Mouse (Mus musculus): ENCODE data around the gene Bbs9. TPM values are rescaled to one million over a fixed set of nuclear protein-coding genes. Genes with fewer than 3 reads are reported as not detected.

The Bbs9 gene
- polyA plus RNA-seq, 1 experiment from 2014 or later: 7.1 TPM

DNA sequence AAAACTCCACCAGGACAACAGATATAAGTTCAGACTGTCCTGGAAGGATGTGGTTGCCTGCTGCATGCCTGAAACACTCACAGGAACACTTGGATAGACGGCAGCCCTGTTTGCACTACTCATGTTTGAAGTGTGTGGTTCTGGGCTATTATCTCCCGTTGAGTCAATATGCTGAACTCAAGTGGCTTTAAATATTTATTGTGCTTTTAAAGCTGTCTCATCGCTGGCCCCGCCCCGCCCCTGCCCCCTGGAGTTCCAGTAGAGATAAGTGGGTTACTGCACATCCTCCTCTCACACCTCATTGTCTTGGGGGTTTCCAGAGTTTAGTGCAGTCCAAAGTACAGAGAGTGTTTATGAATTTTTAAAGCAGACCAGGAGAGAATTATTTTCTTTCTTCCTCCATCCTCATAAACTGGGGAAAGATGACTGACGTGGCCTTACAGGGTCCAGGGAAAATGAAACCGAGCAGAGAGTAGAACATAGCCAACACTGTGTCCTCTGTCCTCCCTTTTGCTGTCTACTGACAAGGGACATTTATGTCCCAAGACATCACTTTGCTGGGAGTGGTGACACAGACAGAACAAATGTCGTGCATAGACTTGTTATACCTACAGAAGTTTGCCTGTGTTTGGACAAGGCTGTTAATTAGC is 242.8 kb downstream of the Bbs9 start:
- no peaks in the 10 kb centered on the region for H3K36me3 ChIP-seq (ENCODE audit: insufficient read depth, low read length)
- peaks cover 4% of the 10 kb centered on the region for H3K4me1 ChIP-seq (ENCODE audit: insufficient read depth, low read depth, low read length)
- DNase-seq (ENCODE audit: low spot score) (peak; percentile 54), ATAC-seq (peak; percentile 65)
- H3K4me2 ChIP-seq (replicated peaks; ENCODE audit: low read depth, low read length): no peak overlapping the region
- TF ChIP-seq CTCF (IDR thresholded peaks at IDR 0.05) (0 out of 2 replicates have a peak, but pooled peaks have one; percentile 4), EP300 (IDR thresholded peaks at IDR 0.05) (0 out of 2 replicates have a peak, but pooled peaks have one; percentile 12)
- no peaks in the 10 kb centered on the region for H3K9me3 ChIP-seq (ENCODE audit: low read length)
- H3K9ac ChIP-seq (replicated peaks; ENCODE audit: low read depth): no peak overlapping the region
- WGBS: 27% methylated on average over 8 of the region's 8 CpGs
- no peak overlapping the region for H3K27ac ChIP-seq (ENCODE audit: low read length)
- H3K27me3 ChIP-seq (replicated peaks; ENCODE audit: insufficient read depth, low read length): no peaks in the 10 kb centered on the region
- H3K4me3 ChIP-seq (ENCODE audit: low read depth, low read length): no peak overlapping the region

GRCm38 (mm10) chr9:22732646-22733045 is 257.1 kb downstream of the Bbs9 start:
- Histone ChIP-seq H3K27ac (ENCODE audit: low read length) (no peak overlapping the region), H3K27me3 (replicated peaks; ENCODE audit: insufficient read depth, low read length) (no peaks in the 10 kb centered on the region), H3K9me3 (ENCODE audit: low read length) (no peaks in the 10 kb centered on the region), H3K36me3 (ENCODE audit: insufficient read depth, low read length) (no peaks in the 10 kb centered on the region), H3K9ac (replicated peaks; ENCODE audit: low read depth) (no peak overlapping the region), H3K4me2 (replicated peaks; ENCODE audit: low read depth, low read length) (no peak overlapping the region), H3K4me1 (ENCODE audit: insufficient read depth, low read depth, low read length) (no peaks in the 10 kb centered on the region), H3K4me3 (ENCODE audit: low read depth, low read length) (no peak overlapping the region)
- TF ChIP-seq EP300 (IDR thresholded peaks at IDR 0.05) (no peak), CTCF (IDR thresholded peaks at IDR 0.05) (no peak)
- ATAC-seq: no peak
- 65% methylated on average over 1 of the region's 1 CpGs for WGBS
- no peak for DNase-seq (ENCODE audit: low spot score)

GRCm38 (mm10) chr9:22734954-22735353 is 259.4 kb downstream of the Bbs9 start:
- H3K27me3 ChIP-seq (replicated peaks; ENCODE audit: insufficient read depth, low read length): no peaks in the 10 kb centered on the region
- H3K36me3 ChIP-seq (ENCODE audit: insufficient read depth, low read length): no peaks in the 10 kb centered on the region
- no peak overlapping the region for H3K4me3 ChIP-seq (ENCODE audit: low read depth, low read length)
- 67% methylated on average over 8 of the region's 8 CpGs for WGBS
- no peak for TF ChIP-seq CTCF (IDR thresholded peaks at IDR 0.05)
- TF ChIP-seq EP300 (IDR thresholded peaks at IDR 0.05): no peak
- H3K27ac ChIP-seq (ENCODE audit: low read length): no peak overlapping the region
- no peaks in the 10 kb centered on the region for H3K9me3 ChIP-seq (ENCODE audit: low read length)
- ATAC-seq: no peak
- H3K4me2 ChIP-seq (replicated peaks; ENCODE audit: low read depth, low read length): no peak overlapping the region
- H3K9ac ChIP-seq (replicated peaks; ENCODE audit: low read depth): no peak overlapping the region
- no peak for DNase-seq (ENCODE audit: low spot score)
- no peaks in the 10 kb centered on the region for H3K4me1 ChIP-seq (ENCODE audit: insufficient read depth, low read depth, low read length)

- TF ChIP-seq EP300 (IDR thresholded peaks at IDR 0.05) (no peak), CTCF (IDR thresholded peaks at IDR 0.05) (no peak)
- Histone ChIP-seq H3K36me3 (ENCODE audit: insufficient read depth, low read length) (no peaks in the 10 kb centered on the region), H3K4me1 (ENCODE audit: insufficient read depth, low read depth, low read length) (no peaks in the 10 kb centered on the region), H3K27ac (ENCODE audit: low read length) (no peak overlapping the region), H3K27me3 (replicated peaks; ENCODE audit: insufficient read depth, low read length) (no peaks in the 10 kb centered on the region), H3K4me2 (replicated peaks; ENCODE audit: low read depth, low read length) (no peak overlapping the region), H3K4me3 (ENCODE audit: low read depth, low read length) (no peak overlapping the region), H3K9ac (replicated peaks; ENCODE audit: low read depth) (no peak overlapping the region), H3K9me3 (ENCODE audit: low read length) (no peaks in the 10 kb centered on the region)
- ATAC-seq (no peak), DNase-seq (ENCODE audit: low spot score) (no peak)
- 86% methylated on average over 8 of the region's 8 CpGs for WGBS
Measured at GRCm38 (mm10) chr9:22735385-22735784, 259.9 kb downstream of the Bbs9 start.

- H3K4me1 ChIP-seq (ENCODE audit: insufficient read depth, low read depth, low read length): no peaks in the 10 kb centered on the region
- H3K4me2 ChIP-seq (replicated peaks; ENCODE audit: low read depth, low read length): no peak overlapping the region
- H3K4me3 ChIP-seq (ENCODE audit: low read depth, low read length): no peak overlapping the region
- no peak overlapping the region for H3K9ac ChIP-seq (replicated peaks; ENCODE audit: low read depth)
- TF ChIP-seq EP300 (IDR thresholded peaks at IDR 0.05) (peak; percentile 24; the same call in 1 of the 2 replicates), CTCF (IDR thresholded peaks at IDR 0.05) (no peak)
- ATAC-seq (peak; percentile 80), DNase-seq (ENCODE audit: low spot score) (peak; percentile 79)
- WGBS: 56% methylated on average over 6 of the region's 6 CpGs
- H3K27ac ChIP-seq (ENCODE audit: low read length): no peak overlapping the region
- H3K27me3 ChIP-seq (replicated peaks; ENCODE audit: insufficient read depth, low read length): no peaks in the 10 kb centered on the region
- no peaks in the 10 kb centered on the region for H3K36me3 ChIP-seq (ENCODE audit: insufficient read depth, low read length)
- H3K9me3 ChIP-seq (ENCODE audit: low read length): no peaks in the 10 kb centered on the region
Measured at GRCm38 (mm10) chr9:22737893-22738292, 262.4 kb downstream of the Bbs9 start.

DNA sequence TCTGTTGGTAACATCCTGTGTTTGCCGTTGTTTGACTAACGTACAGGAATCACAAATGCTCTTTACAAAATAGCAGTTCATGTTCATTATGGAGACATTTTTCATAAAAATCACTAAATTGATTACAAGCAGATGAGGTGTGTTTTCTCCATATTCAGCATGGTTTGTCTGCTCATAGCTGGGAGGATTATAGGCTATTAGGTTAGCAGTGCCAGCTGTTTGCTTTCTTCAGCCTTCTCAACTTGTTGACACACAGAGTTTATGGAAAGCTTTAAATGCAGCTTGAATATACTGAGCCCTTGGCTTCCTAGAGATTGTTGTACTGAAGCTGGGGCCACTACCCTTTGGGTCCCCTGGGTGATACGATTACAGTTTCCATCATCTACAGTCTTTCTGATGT is 263.3 kb downstream of the Bbs9 start:
- H3K27ac ChIP-seq (ENCODE audit: low read length): no peak overlapping the region
- no peaks in the 10 kb centered on the region for H3K36me3 ChIP-seq (ENCODE audit: insufficient read depth, low read length)
- DNase-seq (ENCODE audit: low spot score) (peak; percentile 58), ATAC-seq (peak; percentile 58)
- no peak overlapping the region for H3K9ac ChIP-seq (replicated peaks; ENCODE audit: low read depth)
- no peak overlapping the region for H3K4me3 ChIP-seq (ENCODE audit: low read depth, low read length)
- 78% methylated on average over 3 of the region's 3 CpGs for WGBS
- no peaks in the 10 kb centered on the region for H3K9me3 ChIP-seq (ENCODE audit: low read length)
- no peaks in the 10 kb centered on the region for H3K27me3 ChIP-seq (replicated peaks; ENCODE audit: insufficient read depth, low read length)
- no peaks in the 10 kb centered on the region for H3K4me1 ChIP-seq (ENCODE audit: insufficient read depth, low read depth, low read length)
- TF ChIP-seq EP300 (IDR thresholded peaks at IDR 0.05) (no peak), CTCF (IDR thresholded peaks at IDR 0.05) (no peak)
- no peak overlapping the region for H3K4me2 ChIP-seq (replicated peaks; ENCODE audit: low read depth, low read length)
